Mouse (Mus musculus) lung, postnatal 10 days (tissue): ENCODE data around the gene Dmap1.

Experiments used
- DNase-seq: peaks from one replicate; pipeline ENCODE4 v3.0.0; 2021

The Dmap1 gene

GRCm38 (mm10) chr4:117681931-117682461 lies at the start of gene Dmap1:
Dmap1 (minus strand) TSS chr4:117682273.
- peak; percentile 89 for DNase-seq

GRCm38 (mm10) chr4:117724112-117724511 lies 42.0 kb upstream of the Dmap1 start, which contains the start of gene Gm12845:
Gm12845 (plus strand) TSS chr4:117724412.
- no peak for DNase-seq

DNA sequence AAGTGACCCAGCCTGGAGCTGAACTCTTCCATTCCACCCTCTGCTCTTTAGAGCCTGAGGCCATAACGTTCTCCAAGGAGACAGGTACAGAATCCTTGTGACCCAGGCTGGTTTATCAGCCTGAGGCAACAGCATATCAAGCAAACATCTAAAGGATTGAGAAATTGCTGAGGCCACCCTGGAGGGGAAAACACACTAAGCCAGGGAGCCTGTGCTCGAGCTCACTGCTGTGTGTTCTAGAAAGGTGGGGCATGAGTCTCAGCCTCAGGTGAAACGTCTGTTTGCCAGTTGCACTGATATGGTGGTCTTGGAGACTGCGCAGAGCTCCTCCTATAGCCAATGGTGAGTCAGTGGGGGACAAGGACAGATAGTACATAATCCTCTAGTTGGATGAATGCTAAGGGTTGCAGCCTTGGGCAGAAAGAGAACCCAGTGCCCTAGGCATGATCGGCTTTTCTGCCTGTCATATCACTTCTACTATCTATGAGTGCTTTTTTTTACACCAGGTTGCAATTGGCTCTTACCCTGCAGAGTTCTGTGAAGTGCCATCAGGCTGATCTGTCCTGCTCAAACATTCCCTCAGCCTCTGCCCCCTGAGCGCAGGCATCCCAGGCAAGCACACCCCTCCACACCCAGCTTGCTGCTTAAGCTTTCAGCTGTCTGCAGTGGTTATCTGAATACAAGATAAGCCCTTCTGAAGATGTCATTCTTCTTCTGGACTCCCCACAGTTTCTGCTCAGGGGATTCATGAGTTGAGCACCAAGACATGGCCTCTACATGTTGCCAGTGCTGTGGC lies 31.4 kb upstream of the Dmap1 start:
- DNase-seq = no peak

- no peak for DNase-seq
Measured at GRCm38 (mm10) chr4:117712314-117712713, 30.2 kb upstream of the Dmap1 start.

DNA sequence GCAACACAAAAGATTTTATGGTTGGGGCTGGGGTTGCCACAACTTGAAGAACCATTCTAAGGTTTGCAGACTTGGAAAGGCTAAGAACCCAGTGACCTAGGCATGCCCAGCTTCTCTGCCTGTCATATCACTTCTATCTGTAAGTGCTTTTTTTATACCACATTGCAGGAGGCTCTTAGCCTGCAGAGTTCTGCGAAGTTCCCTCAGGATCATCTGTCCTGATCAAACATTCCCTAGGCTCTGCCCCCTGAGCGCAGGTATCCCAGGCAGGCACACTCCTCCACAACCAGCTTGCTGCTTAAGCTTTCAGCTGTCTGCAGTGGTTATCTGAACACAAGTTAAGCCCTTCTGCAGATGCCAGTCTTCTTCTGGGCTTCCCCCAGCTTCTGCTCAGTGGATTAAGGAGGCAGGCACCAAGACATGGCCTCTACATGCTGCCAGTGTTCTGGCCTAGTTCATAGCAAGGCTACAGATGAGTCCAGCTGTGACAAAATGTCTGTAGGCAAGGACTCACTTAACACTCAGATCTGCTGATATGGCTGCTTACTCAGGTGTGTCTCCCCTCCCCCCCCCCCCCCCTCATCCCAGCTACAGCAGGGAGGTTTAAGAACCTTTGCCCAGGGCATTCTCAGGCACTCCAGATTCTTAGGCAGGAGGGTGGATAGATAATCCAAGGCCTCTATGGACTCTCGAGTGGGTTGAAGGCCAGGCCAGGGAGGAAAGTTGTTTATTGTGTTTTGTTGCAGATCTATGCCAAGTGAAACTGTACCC lies 26.9 kb upstream of the Dmap1 start:
- DNase-seq = no peak

DNA sequence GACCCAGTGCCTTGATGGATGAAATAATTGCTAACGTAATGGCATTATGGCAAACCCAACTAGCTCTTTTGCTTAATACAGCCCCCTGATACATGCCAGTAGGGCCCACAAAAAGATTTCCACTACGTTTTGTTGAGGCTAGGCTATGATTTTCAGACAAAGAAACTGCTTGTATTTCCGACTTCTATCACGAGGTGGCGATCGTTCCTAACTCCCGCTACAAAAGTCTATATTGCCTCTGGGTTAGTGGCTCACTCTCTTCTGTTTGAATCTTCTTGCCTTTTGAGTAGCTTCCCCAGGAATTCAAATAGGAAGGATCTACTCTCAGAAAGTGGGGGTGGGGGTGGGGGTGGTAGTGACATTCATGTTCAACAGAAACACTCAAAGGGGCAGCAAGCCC lies 23.3 kb upstream of the Dmap1 start:
- peak; percentile 70 for DNase-seq

DNA sequence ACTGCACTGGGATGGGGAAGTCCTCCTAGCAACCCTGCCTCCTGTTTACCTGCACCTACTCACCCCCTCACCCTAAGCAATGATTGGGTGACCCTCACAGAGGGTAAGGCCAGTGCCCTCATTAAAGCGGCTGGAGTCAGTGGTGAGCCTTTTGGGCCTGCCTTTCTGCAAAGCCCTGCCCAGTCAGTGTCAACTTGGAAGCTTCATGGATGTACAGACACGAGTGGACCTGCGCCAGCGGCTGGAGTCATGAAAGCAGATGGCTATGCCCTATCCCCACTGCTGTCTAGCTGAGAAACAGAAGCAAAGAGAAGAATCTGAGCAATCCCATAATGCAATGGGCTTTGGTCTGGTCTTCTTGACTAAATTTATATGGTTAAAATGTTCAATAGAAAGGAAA lies 4.3 kb upstream of the Dmap1 start:
- no peak for DNase-seq

GRCm38 (mm10) chr4:117683048-117683768 lies 1.1 kb upstream of the Dmap1 start:
- no peak for DNase-seq

- no peak for DNase-seq
Measured at GRCm38 (mm10) chr4:117682463-117682862, 390 bp upstream of the Dmap1 start.

- DNase-seq = no peak
Measured at GRCm38 (mm10) chr4:117680963-117681362, 1.1 kb downstream of the Dmap1 start.

- DNase-seq = peak; percentile 88
Measured at GRCm38 (mm10) chr4:117676903-117677302, 5.2 kb downstream of the Dmap1 start.

DNA sequence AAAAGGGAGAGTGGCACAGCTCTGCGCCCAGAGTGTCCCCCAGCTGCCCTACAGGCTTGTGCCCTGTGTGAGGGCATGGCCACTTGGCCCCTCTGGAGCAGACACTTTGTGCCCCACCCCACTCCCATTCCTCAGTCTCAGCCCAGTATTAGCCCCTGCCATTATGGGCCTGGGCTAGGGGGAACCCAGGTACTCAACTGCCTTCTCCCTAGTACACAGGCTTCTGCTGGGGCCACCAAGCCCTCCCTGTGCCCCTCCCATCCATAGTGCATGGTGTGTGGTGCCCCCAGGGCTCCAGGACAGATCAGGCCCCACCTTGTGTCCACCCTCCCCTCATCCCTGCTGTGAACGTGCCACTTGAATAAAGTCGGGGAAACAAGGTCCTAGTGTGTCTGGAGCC lies 8.2 kb downstream of the Dmap1 start:
- no peak for DNase-seq

- DNase-seq = no peak
Measured at GRCm38 (mm10) chr4:117672042-117672441, 10.0 kb downstream of the Dmap1 start.

- no peak for DNase-seq
Measured at GRCm38 (mm10) chr4:117669874-117670273, 12.2 kb downstream of the Dmap1 start.

GRCm38 (mm10) chr4:117666054-117666453 lies 16.0 kb downstream of the Dmap1 start:
- DNase-seq = no peak

- DNase-seq = peak; percentile 49
Measured at GRCm38 (mm10) chr4:117665531-117665930, 16.5 kb downstream of the Dmap1 start.

GRCm38 (mm10) chr4:117664411-117665137 lies 17.5 kb downstream of the Dmap1 start:
- DNase-seq = no peak

DNA sequence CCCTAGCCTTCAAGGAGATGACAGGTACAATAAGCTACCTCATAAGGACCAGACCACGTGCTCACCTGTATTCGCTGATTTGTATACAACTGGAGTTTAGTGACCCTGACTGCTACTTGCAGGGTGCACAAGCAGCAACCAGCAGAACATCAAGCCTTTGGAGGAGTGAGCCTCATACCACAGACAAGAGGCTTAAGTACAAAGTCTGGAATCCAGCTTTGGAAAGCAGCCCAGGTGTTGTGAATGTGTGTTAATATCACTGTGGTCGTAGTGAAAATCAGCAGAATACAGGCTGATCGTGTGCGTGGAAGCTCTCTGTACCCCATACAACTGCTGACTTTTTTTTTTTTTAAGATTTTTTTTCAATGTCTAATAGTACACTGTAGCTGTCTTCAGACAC lies 22.1 kb downstream of the Dmap1 start:
- peak; percentile 36 for DNase-seq

DNA sequence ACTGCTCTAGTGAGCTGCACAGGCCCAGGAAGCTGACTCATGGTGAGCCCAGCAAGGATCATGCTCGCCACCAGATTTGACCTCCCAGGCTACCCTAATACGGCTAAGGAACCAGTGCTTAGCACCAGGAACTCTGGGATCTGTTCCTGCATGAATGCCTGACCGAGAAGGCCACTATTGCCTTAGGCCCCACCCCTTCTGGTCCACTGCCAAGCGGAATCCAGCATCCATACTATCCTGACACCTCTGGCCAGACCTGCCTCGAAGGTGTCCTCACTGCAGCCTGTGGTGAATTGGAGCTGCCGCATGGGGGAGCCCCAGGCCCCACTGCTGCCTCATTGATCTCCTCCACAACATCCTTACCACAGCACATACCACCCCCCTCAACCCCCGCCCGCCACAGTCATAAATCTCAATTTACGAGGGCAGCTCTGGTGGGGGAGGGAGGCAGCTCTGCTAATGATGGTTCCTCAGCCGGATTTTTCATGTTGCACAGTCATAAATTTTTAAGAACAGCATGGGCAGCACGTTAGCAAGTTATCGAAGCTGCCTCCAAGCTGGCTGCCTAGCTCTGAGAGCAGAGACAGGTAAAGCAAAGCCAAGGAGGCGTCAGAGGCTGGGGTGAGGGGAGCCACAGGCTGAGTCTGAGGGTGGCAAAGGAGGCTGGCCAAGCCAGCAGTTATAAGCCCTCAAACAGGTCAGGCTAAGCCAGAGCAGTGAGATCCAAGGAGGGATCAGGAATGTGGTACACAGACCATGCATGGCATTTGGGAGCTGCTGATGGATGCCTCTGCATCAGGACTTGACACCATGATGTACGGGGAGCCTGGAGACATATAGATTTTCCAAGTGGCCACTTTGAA lies 23.3 kb downstream of the Dmap1 start:
- DNase-seq = peak; percentile 61

GRCm38 (mm10) chr4:117657646-117658045 lies 24.4 kb downstream of the Dmap1 start:
- DNase-seq = peak; percentile 64

- DNase-seq = no peak
Measured at GRCm38 (mm10) chr4:117656961-117657360, 25.1 kb downstream of the Dmap1 start.

DNA sequence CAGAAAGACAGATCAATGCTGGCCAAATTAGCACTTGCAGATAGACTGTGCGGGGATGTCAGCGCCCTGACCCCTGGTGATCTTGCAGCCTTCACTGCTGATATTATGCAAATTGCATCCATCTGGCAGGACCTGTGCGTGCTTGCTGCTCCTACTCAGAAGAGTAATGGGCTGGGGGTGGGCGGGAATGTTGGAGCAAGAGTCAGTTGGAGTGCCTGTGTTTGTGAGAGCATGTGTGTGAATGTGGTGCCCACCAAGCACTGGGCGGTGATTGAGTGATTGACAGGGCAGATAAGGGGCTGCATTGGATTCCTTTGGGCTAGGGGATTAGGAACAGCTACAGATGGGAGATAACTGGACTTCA lies 26.6 kb downstream of the Dmap1 start:
- DNase-seq = no peak
